Mouse (Mus musculus): Measurements from ENCODE around the gene Egr4. TPM values are rescaled to one million over a fixed set of nuclear protein-coding genes. Genes with fewer than 3 reads are reported as not detected.

Gene Egr4
- not detected in 2 replicates for polyA plus RNA-seq (2015; fragmentation: Nextera tagmentation; extraction: Ambion mirVana)

DNA sequence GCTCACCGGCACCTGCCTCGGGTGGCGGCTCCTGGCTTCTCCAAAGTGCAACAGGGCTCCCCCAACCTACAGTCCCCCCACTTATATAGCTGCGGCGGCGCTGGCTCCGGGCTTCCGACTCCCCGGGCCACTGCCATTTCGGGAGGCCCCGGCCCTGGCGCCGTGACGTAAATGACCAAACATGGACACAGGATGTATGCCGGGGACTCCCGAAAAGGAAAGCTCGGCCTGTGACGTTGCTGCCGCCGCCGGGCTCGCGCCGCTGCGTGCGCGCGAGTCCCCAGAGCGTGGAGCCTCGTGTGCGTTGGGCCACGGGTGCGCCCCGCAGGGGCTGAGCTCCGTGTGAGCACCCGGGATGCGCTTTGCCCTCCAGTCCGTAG lies at the start of gene Egr4:
TSS of gene Egr4 (minus strand) at position 59 of the 380 bp plus-strand sequence.
- H3K27ac ChIP-seq = no peak within 1 kb of the TSS
- H3K4me1 ChIP-seq = peaks cover 35% of the 10 kb centered on the region
- peak within 1 kb of the TSS; percentile 14; the same call in 1 of the 2 replicates for H3K9ac ChIP-seq
- H3K36me3 ChIP-seq (ENCODE audit: poor library complexity, severe bottlenecking) = no peaks in the 10 kb centered on the region
- H3K4me2 ChIP-seq = peak within 1 kb of the TSS; percentile 79
- H3K4me3 ChIP-seq = peak within 1 kb of the TSS; percentile 46
- H3K27me3 ChIP-seq = peaks cover 78% of the 10 kb centered on the region
- under 1% methylated on average over 38 of the region's 38 CpGs for WGBS
- no peaks in the 10 kb centered on the region for H3K9me3 ChIP-seq (replicated peaks)
- ATAC-seq = peak; percentile 71

DNA sequence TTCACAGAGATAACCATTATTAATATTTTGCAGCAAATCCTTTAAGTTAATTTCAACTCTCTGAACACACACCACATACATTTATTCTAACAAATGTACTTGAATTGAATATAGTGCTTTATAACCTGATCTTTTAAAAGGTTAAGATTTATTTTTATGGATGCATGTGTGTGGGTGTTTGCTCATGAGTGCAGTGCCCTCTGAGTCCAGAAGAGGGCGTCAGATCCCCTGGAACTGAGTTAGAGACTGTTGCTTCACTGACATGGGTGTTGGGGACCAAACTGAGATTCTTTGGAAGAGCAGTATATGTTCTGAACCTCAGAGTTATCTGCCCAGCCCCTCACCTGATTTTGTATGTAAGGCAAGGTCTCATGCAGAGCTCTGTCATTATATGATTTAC lies 49.0 kb upstream of the Egr4 start:
- Histone ChIP-seq H3K4me1 (no peaks in the 10 kb centered on the region), H3K4me3 (no peak overlapping the region), H3K36me3 (ENCODE audit: poor library complexity, severe bottlenecking) (no peaks in the 10 kb centered on the region), H3K27me3 (no peaks in the 10 kb centered on the region), H3K27ac (no peak overlapping the region), H3K4me2 (no peak overlapping the region), H3K9ac (no peak overlapping the region), H3K9me3 (replicated peaks) (no peaks in the 10 kb centered on the region)
- 22% methylated on average over 1 of the region's 1 CpGs for WGBS
- no peak for ATAC-seq

DNA sequence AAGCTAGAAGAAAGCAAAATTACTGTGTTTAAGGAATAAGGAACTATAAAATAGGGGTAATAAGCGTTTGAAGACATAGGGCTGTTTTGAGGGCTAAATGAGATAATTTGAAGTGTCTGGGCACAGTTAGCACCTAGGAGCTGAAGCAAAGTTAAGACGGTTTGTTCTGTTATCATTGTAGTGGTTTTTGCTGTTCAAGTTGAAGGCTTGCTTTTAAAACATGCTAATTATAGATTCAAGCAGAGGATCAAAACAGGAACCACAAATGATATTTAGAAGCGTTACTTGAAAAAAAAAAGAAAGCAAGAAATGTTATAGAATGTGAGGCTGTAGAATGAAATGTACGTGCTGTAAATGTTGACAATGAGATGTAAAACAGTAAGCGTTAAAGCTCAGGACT lies 34.3 kb upstream of the Egr4 start:
- Histone ChIP-seq H3K27me3 (no peaks in the 10 kb centered on the region), H3K4me1 (peaks cover 4% of the 10 kb centered on the region; the same call in 1 of the 2 replicates), H3K4me3 (no peak overlapping the region), H3K9ac (no peak overlapping the region), H3K36me3 (ENCODE audit: poor library complexity, severe bottlenecking) (no peaks in the 10 kb centered on the region), H3K27ac (no peak overlapping the region), H3K9me3 (replicated peaks) (no peaks in the 10 kb centered on the region), H3K4me2 (no peak overlapping the region)
- WGBS = 89% methylated on average over 5 of the region's 5 CpGs
- ATAC-seq = no peak

DNA sequence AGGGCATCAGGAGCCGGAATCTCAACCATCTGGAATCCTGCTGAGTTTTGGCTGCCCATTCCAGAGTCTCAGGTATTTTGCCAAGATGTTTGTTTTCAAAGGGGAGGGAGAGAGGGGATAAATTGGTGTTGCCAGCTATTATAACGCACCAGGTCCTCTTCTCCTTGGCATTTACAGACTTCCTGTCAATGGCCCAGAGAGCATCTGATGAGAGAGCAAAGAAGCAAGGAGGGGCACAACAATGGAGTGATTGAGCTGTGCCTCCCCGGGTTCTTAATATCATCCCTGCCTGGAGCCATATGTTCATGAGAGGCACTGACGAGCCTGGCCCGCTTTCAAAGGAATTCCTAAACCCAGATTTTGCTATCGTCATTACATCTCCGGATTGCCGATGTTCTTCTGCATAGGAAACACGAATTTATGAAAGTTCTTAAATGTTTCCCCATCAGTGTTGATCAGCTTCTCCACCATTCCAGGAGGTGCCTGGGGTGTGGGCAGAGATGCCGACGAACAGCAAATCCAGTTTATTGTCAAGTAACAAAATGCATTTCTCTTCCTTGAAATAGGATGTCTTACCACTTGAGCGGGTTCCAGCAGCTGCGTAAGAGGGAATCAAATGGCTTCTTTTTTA lies 31.0 kb upstream of the Egr4 start:
- ATAC-seq = peak; percentile 48; the same call in 1 of the 2 replicates
- H3K4me3 ChIP-seq = no peak overlapping the region

DNA sequence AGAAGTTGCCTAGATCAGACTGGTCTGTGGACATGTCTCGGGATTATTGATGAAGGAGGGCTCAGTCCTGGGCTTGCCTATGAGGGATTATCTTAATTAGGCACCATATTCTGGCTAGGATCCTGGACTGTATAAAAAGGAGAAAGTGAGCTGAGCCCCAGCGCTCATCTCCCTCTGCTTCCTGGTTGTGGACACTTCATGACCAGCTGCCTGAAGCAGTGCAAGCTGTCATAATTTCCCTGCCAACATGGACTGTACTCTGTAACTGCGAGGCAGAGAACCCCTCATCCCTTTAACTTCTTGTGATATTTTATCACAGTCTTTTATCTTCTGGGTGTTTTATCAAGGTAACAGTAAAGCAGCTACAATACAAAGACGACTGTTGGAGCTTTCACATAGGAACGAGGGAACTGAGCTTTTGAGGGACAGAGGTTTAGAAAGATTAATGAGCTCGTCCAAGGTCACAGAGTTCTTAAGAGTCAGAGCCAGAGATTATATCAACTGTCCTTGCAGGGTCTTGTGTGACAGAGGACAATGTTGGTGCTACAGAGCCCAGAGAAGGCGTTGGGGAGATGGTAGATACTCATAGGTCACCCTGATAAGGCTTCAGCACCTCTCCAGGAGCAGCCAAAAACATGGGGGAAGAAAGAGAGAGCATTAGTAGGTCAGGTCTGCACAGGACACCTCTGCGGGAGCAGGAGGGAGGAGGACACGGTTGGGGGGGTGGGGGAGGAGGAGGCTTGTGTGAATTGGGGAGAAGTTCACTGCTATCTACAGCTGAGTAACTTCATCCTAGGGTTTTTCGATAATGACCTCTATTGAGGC lies 30.2 kb upstream of the Egr4 start:
- no peak overlapping the region for H3K4me2 ChIP-seq
- H3K27ac ChIP-seq = no peak overlapping the region
- no peak overlapping the region for H3K4me3 ChIP-seq
- no peak overlapping the region for H3K9ac ChIP-seq
- H3K9me3 ChIP-seq (replicated peaks) = no peaks in the 10 kb centered on the region
- no peaks in the 10 kb centered on the region for H3K36me3 ChIP-seq (ENCODE audit: poor library complexity, severe bottlenecking)
- WGBS = 83% methylated on average over 10 of the region's 10 CpGs
- H3K27me3 ChIP-seq = no peaks in the 10 kb centered on the region
- no peak for ATAC-seq
- peaks cover 4% of the 10 kb centered on the region; the same call in 1 of the 2 replicates for H3K4me1 ChIP-seq

More for the DNA sequence above, 31.0 kb upstream of the Egr4 start:
- WGBS = 64% methylated on average over 13 of the region's 13 CpGs
- H3K9me3 ChIP-seq (replicated peaks) = no peaks in the 10 kb centered on the region
- peak overlapping the region; percentile 24; the same call in 1 of the 2 replicates for H3K4me2 ChIP-seq
- no peak overlapping the region for H3K9ac ChIP-seq
- H3K36me3 ChIP-seq (ENCODE audit: poor library complexity, severe bottlenecking) = no peaks in the 10 kb centered on the region
- H3K27me3 ChIP-seq = no peaks in the 10 kb centered on the region
- no peak overlapping the region for H3K27ac ChIP-seq
- peaks cover 4% of the 10 kb centered on the region; the same call in 1 of the 2 replicates for H3K4me1 ChIP-seq

DNA sequence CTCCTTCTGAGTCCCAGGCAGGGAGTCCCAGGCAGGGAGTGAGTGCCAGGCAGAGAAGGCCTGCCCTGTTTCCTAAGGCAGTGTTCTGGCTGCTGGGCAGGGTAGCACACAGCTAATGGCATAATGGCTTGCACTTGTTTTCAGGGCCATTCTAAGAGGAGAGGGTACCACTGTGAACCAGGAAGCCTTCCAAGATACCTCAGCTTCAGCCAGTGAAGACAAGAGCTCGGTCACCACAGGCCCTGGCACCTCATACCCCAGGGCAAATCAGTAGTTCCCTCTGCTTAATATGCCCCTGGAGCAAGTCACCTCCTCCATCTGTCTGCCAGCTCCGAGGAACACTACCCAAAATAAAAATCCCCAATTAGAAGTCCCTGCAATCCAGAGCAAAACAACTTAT lies 9.4 kb upstream of the Egr4 start:
- no peak for ATAC-seq
- no peaks in the 10 kb centered on the region for H3K36me3 ChIP-seq (ENCODE audit: poor library complexity, severe bottlenecking)
- 0 out of 2 replicates have a peak, but pooled peaks cover 9% of the 10 kb centered on the region for H3K4me1 ChIP-seq
- no peaks in the 10 kb centered on the region for H3K9me3 ChIP-seq (replicated peaks)
- 0 out of 2 replicates have a peak, but pooled peaks cover 3% of the 10 kb centered on the region for H3K27me3 ChIP-seq
- H3K27ac ChIP-seq = no peak overlapping the region
- H3K4me2 ChIP-seq = no peak overlapping the region
- H3K4me3 ChIP-seq = no peak overlapping the region
- H3K9ac ChIP-seq = no peak overlapping the region
- WGBS = 69% methylated on average over 2 of the region's 2 CpGs

DNA sequence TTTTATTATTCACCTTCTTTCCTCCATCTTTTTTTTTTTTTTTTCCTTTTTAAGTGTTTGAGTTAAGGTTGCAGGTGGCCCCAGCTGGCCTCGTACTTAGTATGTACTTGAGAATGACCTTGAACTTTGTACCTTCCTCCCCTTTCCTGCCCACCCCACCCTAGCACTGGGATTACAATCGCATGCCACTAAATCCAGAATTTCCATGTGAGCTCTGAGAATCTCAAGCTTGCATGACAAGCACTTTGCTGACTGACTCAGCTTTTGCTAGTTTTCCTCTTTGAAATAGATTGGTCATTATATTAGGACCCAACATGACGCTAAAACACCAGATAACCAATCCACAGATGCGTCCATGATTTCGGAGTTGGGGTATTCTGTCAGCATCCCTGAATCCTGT lies 8.6 kb upstream of the Egr4 start:
- Histone ChIP-seq H3K9me3 (replicated peaks) (no peaks in the 10 kb centered on the region), H3K27ac (no peak overlapping the region), H3K4me1 (0 out of 2 replicates have a peak, but pooled peaks cover 9% of the 10 kb centered on the region), H3K27me3 (0 out of 2 replicates have a peak, but pooled peaks cover 3% of the 10 kb centered on the region), H3K36me3 (ENCODE audit: poor library complexity, severe bottlenecking) (no peaks in the 10 kb centered on the region), H3K4me2 (no peak overlapping the region), H3K4me3 (no peak overlapping the region), H3K9ac (no peak overlapping the region)
- WGBS = 88% methylated on average over 5 of the region's 5 CpGs
- no peak for ATAC-seq

DNA sequence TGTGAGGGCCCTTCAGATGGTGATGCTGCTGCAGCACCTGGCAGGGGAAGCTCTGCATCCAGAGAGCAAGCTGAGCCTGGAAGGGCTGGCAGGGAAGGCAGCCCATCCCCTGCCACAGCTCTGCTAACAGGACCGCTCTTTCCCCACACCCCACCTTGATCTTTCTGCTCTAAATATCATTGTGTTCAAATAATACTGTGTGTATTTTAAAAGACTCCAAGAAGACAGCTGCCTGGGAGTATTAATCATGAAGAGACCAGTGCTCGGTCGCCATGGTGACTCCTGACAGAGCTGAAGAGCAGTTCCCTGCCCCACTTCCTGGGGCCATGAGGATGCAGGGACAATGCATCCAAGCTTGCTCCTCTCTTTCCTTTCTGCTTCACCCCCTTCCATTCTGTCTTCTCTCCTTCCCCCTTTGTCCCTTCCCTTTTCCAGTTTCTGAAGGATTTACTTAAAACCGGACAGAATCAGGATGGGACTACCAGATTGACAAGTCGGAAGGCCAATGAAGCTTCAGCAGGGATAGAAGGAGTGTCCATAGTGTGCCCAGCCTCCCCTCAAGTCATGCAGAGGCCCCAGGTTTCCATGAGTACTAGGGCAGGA lies 4.8 kb upstream of the Egr4 start:
- Histone ChIP-seq H3K27ac (peak overlapping the region; percentile 0; the same call in 1 of the 2 replicates), H3K4me3 (no peak overlapping the region), H3K36me3 (ENCODE audit: poor library complexity, severe bottlenecking) (no peaks in the 10 kb centered on the region), H3K9ac (no peak overlapping the region), H3K27me3 (peaks cover 34% of the 10 kb centered on the region), H3K9me3 (replicated peaks) (no peaks in the 10 kb centered on the region), H3K4me1 (peaks cover 17% of the 10 kb centered on the region), H3K4me2 (no peak overlapping the region)
- peak; percentile 39; the same call in 1 of the 2 replicates for ATAC-seq
- WGBS = 34% methylated on average over 5 of the region's 5 CpGs

DNA sequence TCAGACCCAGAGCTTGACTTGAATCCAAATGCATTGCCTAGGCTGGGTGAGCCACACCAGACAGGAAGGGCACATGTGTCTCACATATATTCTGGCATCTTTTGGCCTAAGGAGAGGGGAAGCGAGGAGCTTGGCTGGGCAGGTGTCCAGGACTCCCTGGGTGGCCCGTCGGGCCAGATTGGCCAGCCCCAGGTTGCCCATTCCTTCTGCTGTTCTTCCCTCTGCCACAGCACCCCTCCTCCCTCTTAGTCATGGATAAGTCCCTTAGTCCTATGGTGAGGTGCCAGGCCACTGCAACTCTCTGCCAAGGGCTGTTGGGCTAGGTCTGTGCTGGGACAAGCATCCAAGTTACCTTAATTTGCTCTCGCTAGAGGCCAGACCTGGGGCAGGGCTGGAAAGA lies 2.6 kb upstream of the Egr4 start:
- Histone ChIP-seq H3K4me2 (no peak overlapping the region), H3K27ac (no peak overlapping the region)
- ATAC-seq = no peak

DNA sequence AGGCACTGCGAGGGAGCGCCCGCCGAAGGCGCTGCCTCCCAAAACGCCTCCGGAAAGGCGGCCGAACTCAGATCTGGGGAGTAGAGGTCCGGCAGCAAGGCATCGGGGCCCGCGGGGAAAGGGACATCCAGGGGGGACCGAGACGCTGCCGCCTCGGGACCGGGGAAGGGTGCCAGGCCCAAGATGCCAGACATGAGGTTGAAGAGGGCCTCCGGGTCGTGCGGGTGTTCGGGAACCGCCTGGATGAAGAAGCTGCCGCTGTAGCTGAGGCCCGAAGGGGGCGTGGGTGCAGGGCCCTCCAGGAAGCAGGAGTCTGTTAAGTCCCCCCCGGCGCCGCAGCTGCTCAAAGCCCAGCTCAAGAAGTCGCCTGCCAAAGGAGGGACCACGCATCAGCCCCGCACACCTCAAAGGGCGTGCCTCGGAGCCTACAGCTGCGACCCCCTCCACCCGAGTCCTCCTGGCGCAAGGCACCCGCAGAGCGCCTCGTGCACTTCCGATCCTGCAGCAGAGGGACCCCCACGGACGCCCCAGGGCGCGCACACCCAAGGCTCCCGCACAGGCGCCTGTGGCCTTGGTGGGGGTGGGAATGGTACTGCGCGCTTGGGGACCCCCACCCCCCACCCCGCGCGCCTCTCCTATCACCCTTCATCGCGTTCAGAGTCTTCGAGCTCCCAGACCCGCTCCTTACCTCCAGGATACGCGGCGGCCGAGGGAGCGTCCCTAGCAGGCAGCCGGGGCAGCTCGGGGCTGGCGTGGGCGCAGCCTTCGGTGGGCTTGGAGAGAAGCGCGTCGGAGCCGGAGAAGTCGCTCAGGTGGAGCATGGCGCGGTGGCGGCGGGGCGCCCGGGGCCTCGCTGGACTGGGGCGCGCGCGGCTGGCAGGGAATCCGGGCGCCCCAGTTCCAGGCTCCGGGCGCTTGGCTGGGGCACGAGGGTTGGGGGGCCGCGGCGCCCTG lies 535 bp downstream of the Egr4 start:
- Histone ChIP-seq H3K9ac (peak overlapping the region; percentile 14; the same call in 1 of the 2 replicates), H3K36me3 (ENCODE audit: poor library complexity, severe bottlenecking) (no peaks in the 10 kb centered on the region), H3K27ac (no peak overlapping the region), H3K27me3 (peaks cover 83% of the 10 kb centered on the region), H3K9me3 (replicated peaks) (no peaks in the 10 kb centered on the region), H3K4me1 (peaks cover 29% of the 10 kb centered on the region), H3K4me2 (peak overlapping the region; percentile 79), H3K4me3 (peak overlapping the region; percentile 46)
- under 1% methylated on average over 80 of the region's 90 CpGs for WGBS
- ATAC-seq = peak; percentile 31

More for the DNA sequence above, 2.6 kb upstream of the Egr4 start:
- Histone ChIP-seq H3K27me3 (peaks cover 57% of the 10 kb centered on the region), H3K4me3 (no peak overlapping the region), H3K9ac (no peak overlapping the region), H3K36me3 (ENCODE audit: poor library complexity, severe bottlenecking) (no peaks in the 10 kb centered on the region), H3K9me3 (replicated peaks) (no peaks in the 10 kb centered on the region), H3K4me1 (peaks cover 38% of the 10 kb centered on the region)
- WGBS = 69% methylated on average over 4 of the region's 4 CpGs

DNA sequence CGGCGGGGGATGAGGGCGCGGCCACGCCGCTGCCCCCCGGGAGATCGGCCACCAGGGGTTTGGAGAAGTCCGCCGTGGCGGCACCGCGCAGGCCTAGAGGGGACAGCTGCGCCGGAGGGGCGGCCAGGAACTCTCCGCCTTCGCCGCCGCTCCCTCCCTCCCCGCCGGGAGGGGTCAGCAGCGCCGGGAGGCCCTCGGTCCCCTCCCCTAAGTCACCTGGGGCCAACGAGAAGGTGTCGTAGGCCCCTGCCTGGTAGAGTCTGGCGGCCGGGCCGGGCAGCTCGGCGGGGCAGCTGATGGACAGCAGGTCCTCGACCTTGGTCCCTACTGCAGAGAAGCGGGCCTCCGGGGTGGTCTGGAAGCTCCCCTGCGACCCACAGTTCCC lies 1.3 kb downstream of the Egr4 start:
- Histone ChIP-seq H3K4me3 (peak overlapping the region; percentile 46), H3K9ac (0 out of 2 replicates have a peak overlapping the region, but pooled peaks have one; percentile 30), H3K4me2 (peak overlapping the region; percentile 79), H3K9me3 (replicated peaks) (no peaks in the 10 kb centered on the region), H3K4me1 (peaks cover 28% of the 10 kb centered on the region), H3K27ac (no peak overlapping the region), H3K27me3 (peaks cover 83% of the 10 kb centered on the region), H3K36me3 (ENCODE audit: poor library complexity, severe bottlenecking) (no peaks in the 10 kb centered on the region)
- WGBS = 0% methylated on average over 24 of the region's 36 CpGs
- ATAC-seq = 0 out of 2 replicates have a peak, but pooled peaks have one; percentile 9

Data from forebrain, embryonic 13.5 days (tissue).